Mouse (Mus musculus): ENCODE results near the gene Ttll10. TPM values are rescaled to one million over a fixed set of nuclear protein-coding genes. Genes with fewer than 3 reads are reported as not detected.
A peak's percentile ranks its signal among the peaks of the same experiment; 100 is the strongest.

Ttll10 gene
- polyA plus RNA-seq, 1 experiment, result 20.7 TPM

GRCm38 (mm10) chr4:156067256-156067949, 8.2 kb upstream of the Ttll10 start:
- Histone ChIP-seq H3K4me1 (ENCODE audit: control insufficient read depth, insufficient read depth, low read length) (peaks cover 11% of the 10 kb centered on the region), H3K27ac (ENCODE audit: insufficient read depth, low read depth, low read length) (no peak overlapping the region), H3K36me3 (ENCODE audit: control insufficient read depth, insufficient read depth, low read length) (no peaks in the 10 kb centered on the region), H3K27me3 (replicated peaks; ENCODE audit: control insufficient read depth, insufficient read depth, low read length) (no peaks in the 10 kb centered on the region), H3K4me3 (ENCODE audit: insufficient read depth, low read depth, low read length) (no peak overlapping the region)
- WGBS, result 75% methylated on average over 5 of the region's 5 CpGs
- TF ChIP-seq POLR2A (IDR thresholded peaks at IDR 0.05; ENCODE audit: low read depth, low read length), result no peak
- no peak for TF ChIP-seq CTCF (conservative IDR thresholded peaks at IDR 0.05; ENCODE audit: insufficient read depth, insufficient read length, low read depth, low read length)
- no peak for DNase-seq

DNA sequence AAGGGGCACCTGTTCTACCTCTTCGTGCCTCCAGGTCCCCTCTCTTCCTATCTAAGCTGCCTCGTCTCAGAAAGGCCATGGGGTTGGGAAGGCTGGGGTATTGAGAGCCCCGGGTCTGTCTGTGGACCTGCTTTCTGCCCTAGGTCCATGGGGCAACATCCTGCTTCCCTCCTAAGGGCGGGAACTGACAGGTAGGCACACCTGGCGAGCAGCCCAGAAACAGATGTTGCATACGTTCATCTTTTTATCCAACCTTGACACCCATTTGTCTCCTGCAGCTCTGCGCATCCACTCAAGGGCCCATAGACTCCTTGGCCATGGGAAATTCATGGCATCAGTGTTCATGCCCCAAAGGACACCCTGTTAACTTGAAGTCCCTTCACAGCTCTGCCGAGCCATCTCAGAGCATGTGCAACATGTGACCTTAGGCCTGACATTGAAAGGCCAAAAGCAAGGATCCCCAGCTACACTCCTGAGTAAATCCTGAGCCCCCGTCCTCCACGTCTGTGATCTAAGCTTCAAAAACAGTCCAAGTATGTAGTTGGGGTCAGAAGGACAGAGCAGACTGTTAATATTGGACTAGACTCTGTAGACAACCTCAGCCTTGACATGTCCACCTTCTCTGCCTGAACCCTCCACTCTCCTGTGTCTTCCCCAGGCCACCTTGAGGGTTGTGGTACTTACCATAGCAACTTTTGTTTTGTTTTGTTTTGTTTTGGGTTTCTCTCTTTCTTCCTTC, 6.1 kb upstream of the Ttll10 start:
- no peaks in the 10 kb centered on the region for H3K36me3 ChIP-seq (ENCODE audit: control insufficient read depth, insufficient read depth, low read length)
- no peaks in the 10 kb centered on the region for H3K27me3 ChIP-seq (replicated peaks; ENCODE audit: control insufficient read depth, insufficient read depth, low read length)
- 52% methylated on average over 10 of the region's 10 CpGs for WGBS
- peaks cover 22% of the 10 kb centered on the region for H3K4me1 ChIP-seq (ENCODE audit: control insufficient read depth, insufficient read depth, low read length)
- TF ChIP-seq POLR2A (IDR thresholded peaks at IDR 0.05; ENCODE audit: low read depth, low read length) (no peak), CTCF (conservative IDR thresholded peaks at IDR 0.05; ENCODE audit: insufficient read depth, insufficient read length, low read depth, low read length) (no peak)
- peak; percentile 74 for DNase-seq
- no peak overlapping the region for H3K4me3 ChIP-seq (ENCODE audit: insufficient read depth, low read depth, low read length)
- peak overlapping the region; percentile 64; the same call in 1 of the 2 replicates for H3K27ac ChIP-seq (ENCODE audit: insufficient read depth, low read depth, low read length)

DNA sequence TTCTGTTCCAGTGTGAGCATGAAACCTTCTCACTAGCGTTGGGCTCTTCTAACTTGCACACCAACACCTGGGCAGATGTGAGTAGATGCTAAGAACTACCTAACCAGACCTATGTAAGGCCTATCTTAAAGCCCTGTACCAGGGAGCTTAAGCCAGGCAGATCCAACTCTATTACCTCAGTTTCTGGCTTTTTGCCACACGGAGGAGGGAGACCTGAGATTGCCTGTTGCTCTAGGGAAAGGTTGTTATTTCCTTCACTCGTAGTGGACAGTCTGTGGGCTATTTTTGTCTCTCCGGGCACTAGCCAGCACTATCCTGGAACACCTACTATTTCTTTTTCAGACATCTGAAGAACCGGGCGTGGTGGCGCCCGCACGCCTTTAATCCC, 5.3 kb upstream of the Ttll10 start:
- WGBS, result 55% methylated on average over 9 of the region's 9 CpGs
- Histone ChIP-seq H3K27me3 (replicated peaks; ENCODE audit: control insufficient read depth, insufficient read depth, low read length) (no peaks in the 10 kb centered on the region), H3K4me3 (ENCODE audit: insufficient read depth, low read depth, low read length) (no peak overlapping the region), H3K4me1 (ENCODE audit: control insufficient read depth, insufficient read depth, low read length) (peaks cover 26% of the 10 kb centered on the region), H3K36me3 (ENCODE audit: control insufficient read depth, insufficient read depth, low read length) (no peaks in the 10 kb centered on the region), H3K27ac (ENCODE audit: insufficient read depth, low read depth, low read length) (0 out of 2 replicates have a peak overlapping the region, but pooled peaks have one; percentile 1)
- DNase-seq, result peak; percentile 71
- no peak for TF ChIP-seq CTCF (conservative IDR thresholded peaks at IDR 0.05; ENCODE audit: insufficient read depth, insufficient read length, low read depth, low read length)
- no peak for TF ChIP-seq POLR2A (IDR thresholded peaks at IDR 0.05; ENCODE audit: low read depth, low read length)

- H3K4me1 ChIP-seq (ENCODE audit: control insufficient read depth, insufficient read depth, low read length), result peaks cover 26% of the 10 kb centered on the region
- 0 out of 2 replicates have a peak overlapping the region, but pooled peaks have one; percentile 1 for H3K27ac ChIP-seq (ENCODE audit: insufficient read depth, low read depth, low read length)
- WGBS, result 50% methylated on average over 4 of the region's 4 CpGs
- TF ChIP-seq POLR2A (IDR thresholded peaks at IDR 0.05; ENCODE audit: low read depth, low read length), result no peak
- TF ChIP-seq CTCF (conservative IDR thresholded peaks at IDR 0.05; ENCODE audit: insufficient read depth, insufficient read length, low read depth, low read length), result no peak
- no peaks in the 10 kb centered on the region for H3K27me3 ChIP-seq (replicated peaks; ENCODE audit: control insufficient read depth, insufficient read depth, low read length)
- DNase-seq, result no peak
- no peak overlapping the region for H3K4me3 ChIP-seq (ENCODE audit: insufficient read depth, low read depth, low read length)
- no peaks in the 10 kb centered on the region for H3K36me3 ChIP-seq (ENCODE audit: control insufficient read depth, insufficient read depth, low read length)
Measured at GRCm38 (mm10) chr4:156063861-156064509, 4.8 kb upstream of the Ttll10 start.

DNA sequence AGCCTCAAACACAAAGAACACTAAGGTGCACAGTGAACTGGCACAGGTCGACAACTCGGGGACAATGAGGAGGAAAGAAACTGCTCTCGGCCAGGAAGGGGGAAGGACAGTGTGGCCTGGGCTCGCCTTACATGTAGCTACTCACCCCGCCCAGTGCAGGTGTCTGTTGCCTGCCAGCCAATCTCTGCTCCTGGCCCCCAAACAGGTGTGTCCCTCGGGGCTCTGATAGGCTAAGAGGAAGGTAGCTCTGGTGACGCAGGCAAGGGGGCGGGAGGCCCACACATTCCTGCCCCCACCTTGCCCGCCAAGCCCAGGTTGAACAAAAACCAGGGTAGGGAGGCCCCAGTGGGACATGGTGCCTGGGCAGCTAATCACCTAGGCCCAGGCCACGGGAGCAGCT, 499 bp upstream of the Ttll10 start:
- H3K27me3 ChIP-seq (replicated peaks; ENCODE audit: control insufficient read depth, insufficient read depth, low read length), result no peaks in the 10 kb centered on the region
- no peak for TF ChIP-seq CTCF (conservative IDR thresholded peaks at IDR 0.05; ENCODE audit: insufficient read depth, insufficient read length, low read depth, low read length)
- TF ChIP-seq POLR2A (IDR thresholded peaks at IDR 0.05; ENCODE audit: low read depth, low read length), result peak; percentile 72
- 11% methylated on average over 10 of the region's 10 CpGs for WGBS
- H3K4me1 ChIP-seq (ENCODE audit: control insufficient read depth, insufficient read depth, low read length), result peaks cover 31% of the 10 kb centered on the region
- peak overlapping the region; percentile 97 for H3K27ac ChIP-seq (ENCODE audit: insufficient read depth, low read depth, low read length)
- peak; percentile 97 for DNase-seq
- H3K36me3 ChIP-seq (ENCODE audit: control insufficient read depth, insufficient read depth, low read length), result no peaks in the 10 kb centered on the region
- H3K4me3 ChIP-seq (ENCODE audit: insufficient read depth, low read depth, low read length), result peak overlapping the region; percentile 53

DNA sequence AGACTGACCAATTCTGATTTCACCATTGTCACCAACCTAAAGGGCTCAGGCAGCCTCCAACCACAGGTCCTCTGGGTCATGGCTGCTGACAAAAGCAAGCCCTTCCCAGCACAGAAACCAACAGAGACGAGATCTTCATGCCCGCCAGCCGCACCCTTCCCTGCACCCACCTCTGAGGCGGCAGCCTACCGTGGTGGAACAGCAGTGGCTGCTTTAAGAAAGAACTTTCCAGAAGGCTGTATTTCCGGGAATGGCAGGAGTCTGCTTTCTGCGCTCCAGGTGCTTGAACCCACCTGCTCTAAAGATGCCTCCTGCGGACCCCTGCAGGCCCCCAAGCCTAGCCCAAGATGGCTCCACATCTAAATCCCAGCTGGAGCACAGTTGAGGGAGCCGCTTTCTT, 388 bp downstream of the Ttll10 start:
- WGBS, result 49% methylated on average over 9 of the region's 9 CpGs

More for the DNA sequence above, 388 bp downstream of the Ttll10 start:
- H3K4me1 ChIP-seq (ENCODE audit: control insufficient read depth, insufficient read depth, low read length), result peaks cover 31% of the 10 kb centered on the region
- DNase-seq, result peak; percentile 22
- no peaks in the 10 kb centered on the region for H3K36me3 ChIP-seq (ENCODE audit: control insufficient read depth, insufficient read depth, low read length)
- TF ChIP-seq POLR2A (IDR thresholded peaks at IDR 0.05; ENCODE audit: low read depth, low read length), result no peak
- TF ChIP-seq CTCF (conservative IDR thresholded peaks at IDR 0.05; ENCODE audit: insufficient read depth, insufficient read length, low read depth, low read length), result no peak
- peak overlapping the region; percentile 53 for H3K4me3 ChIP-seq (ENCODE audit: insufficient read depth, low read depth, low read length)
- H3K27ac ChIP-seq (ENCODE audit: insufficient read depth, low read depth, low read length), result peak overlapping the region; percentile 97
- no peaks in the 10 kb centered on the region for H3K27me3 ChIP-seq (replicated peaks; ENCODE audit: control insufficient read depth, insufficient read depth, low read length)
